Mouse (Mus musculus) embryonic facial prominence, embryonic 11.5 days (tissue): ENCODE results near the gene S1pr3. TPM values are rescaled to one million over a fixed set of nuclear protein-coding genes. Genes with fewer than 3 reads are reported as not detected.
A peak's percentile ranks its signal among the peaks of the same experiment; 100 is the strongest.

Experiments
- ATAC-seq: fragments of 200-750 bp; cut with Nextera tagmentation; replicated peaks from 2 replicates; pipeline ENCODE4 v1.8.0; 2017; ENCODE audit warnings: low read depth; ENCODE audit not compliant: insufficient number of reproducible peaks, low FRiP score, low TSS enrichment
- DNase-seq: peaks from one replicate; pipeline ENCODE4 v3.0.0-alpha.2; 2015; ENCODE audit warnings: low spot score
- H3K27ac ChIP-seq: fragments of 300-500 bp; sonication (generic); replicated peaks from 2 replicates; pipeline ENCODE4 v1.5.1; 2014; ENCODE audit warnings: mild to moderate bottlenecking, low read depth, low read length, control low read depth
- H3K27me3 ChIP-seq: fragments of 300-500 bp; sonication (generic); 2 replicates; pipeline ENCODE4 v1.6.1; 2014; ENCODE audit warnings: mild to moderate bottlenecking, low read length, moderate library complexity, mixed read lengths; ENCODE audit not compliant: control insufficient read depth, insufficient read depth
- H3K36me3 ChIP-seq: fragments of 300-500 bp; sonication (generic); replicated peaks from 2 replicates; pipeline ENCODE4 v1.6.1; 2014; ENCODE audit warnings: low read depth, mild to moderate bottlenecking, low read length, moderate library complexity, mixed read lengths; ENCODE audit not compliant: control insufficient read depth, insufficient read depth
- H3K4me1 ChIP-seq: fragments of 300-500 bp; sonication (generic); 2 replicates; pipeline ENCODE4 v1.6.1; 2014; ENCODE audit warnings: low read length, mixed read lengths; ENCODE audit not compliant: control insufficient read depth, insufficient read depth
- H3K4me2 ChIP-seq: fragments of 300-500 bp; sonication (generic); 2 replicates; pipeline ENCODE4 v1.6.1; 2014; ENCODE audit warnings: low read depth, mild to moderate bottlenecking, control low read depth, low read length, moderate library complexity
- H3K4me3 ChIP-seq: fragments of 300-500 bp; sonication (generic); 2 replicates; pipeline ENCODE4 v1.5.1; 2014; ENCODE audit warnings: low read depth, low read length, control low read depth
- H3K9ac ChIP-seq: fragments of 300-500 bp; sonication (generic); replicated peaks from 2 replicates; pipeline ENCODE4 v1.6.1; 2014; ENCODE audit warnings: mild to moderate bottlenecking, control low read depth, low read length
- H3K9me3 ChIP-seq: fragments of 300-500 bp; sonication (generic); replicated peaks from 2 replicates; pipeline ENCODE4 v1.6.1; 2016; ENCODE audit warnings: mild to moderate bottlenecking, low read length, inconsistent platforms, mixed read lengths; ENCODE audit not compliant: control insufficient read depth
- WGBS: fragments of 180-500 bp; shearing (Covaris S2); extraction: QIAGEN DNeasy Blood & Tissue Kit; methylation state at CpG from one replicate; pipeline ENCODE4 v1.1.7; 2014; 5-methylcytosine and 5-hydroxymethylcytosine counted together
- polyA plus RNA-seq: library from polyadenylated mRNA; unstranded; fragments of >200 nt; fragmentation: Nextera tagmentation; extraction: Ambion mirVana; gene quantifications from 2 replicates; pipeline ENCODE4 v1.2.1, GENCODE M21; 2014

Gene S1pr3
- polyA plus RNA-seq: 96.6 and 102 TPM in 2 replicates

- Histone ChIP-seq H3K9me3 (no peaks in the 10 kb centered on the region), H3K36me3 (no peaks in the 10 kb centered on the region), H3K9ac (peak within 1 kb of the TSS; percentile 79), H3K4me3 (peak within 1 kb of the TSS; percentile 65), H3K27me3 (no peaks in the 10 kb centered on the region), H3K4me2 (peak within 1 kb of the TSS; percentile 67), H3K4me1 (peaks cover 14% of the 10 kb centered on the region), H3K27ac (peak within 1 kb of the TSS; percentile 61)
- peak; percentile 85 for ATAC-seq
- DNase-seq: peak; percentile 91
- WGBS: under 1% methylated on average over 33 of the region's 33 CpGs
These were observed at the start of gene S1pr3 for GRCm38 (mm10) chr13:51408519-51409001. TSS of gene S1pr3 (plus strand) at chr13:51408639.

GRCm38 (mm10) chr13:51360441-51360962 lies 47.9 kb upstream of the S1pr3 start:
- H3K9ac ChIP-seq: no peak overlapping the region
- H3K27ac ChIP-seq: no peak overlapping the region
- H3K36me3 ChIP-seq: no peaks in the 10 kb centered on the region
- no peaks in the 10 kb centered on the region for H3K27me3 ChIP-seq
- DNase-seq (no peak), ATAC-seq (no peak)
- H3K4me3 ChIP-seq: no peak overlapping the region
- H3K9me3 ChIP-seq: no peaks in the 10 kb centered on the region
- peaks cover 5% of the 10 kb centered on the region; the same call in 1 of the 2 replicates for H3K4me1 ChIP-seq
- H3K4me2 ChIP-seq: no peak overlapping the region
- 79% methylated on average over 8 of the region's 8 CpGs for WGBS

- no peak for ATAC-seq
- DNase-seq: no peak
- Histone ChIP-seq H3K27ac (no peak overlapping the region), H3K36me3 (no peaks in the 10 kb centered on the region), H3K4me1 (no peaks in the 10 kb centered on the region), H3K27me3 (no peaks in the 10 kb centered on the region), H3K9ac (no peak overlapping the region), H3K4me3 (no peak overlapping the region), H3K4me2 (no peak overlapping the region), H3K9me3 (no peaks in the 10 kb centered on the region)
- 85% methylated on average over 7 of the region's 7 CpGs for WGBS
These were observed 45.0 kb upstream of the S1pr3 start for GRCm38 (mm10) chr13:51363390-51363789.

- ATAC-seq: no peak
- no peaks in the 10 kb centered on the region for H3K36me3 ChIP-seq
- no peaks in the 10 kb centered on the region for H3K9me3 ChIP-seq
- WGBS: 82% methylated on average over 5 of the region's 5 CpGs
- no peaks in the 10 kb centered on the region for H3K4me1 ChIP-seq
- H3K9ac ChIP-seq: no peak overlapping the region
- no peak for DNase-seq
- no peak overlapping the region for H3K4me3 ChIP-seq
- H3K27ac ChIP-seq: no peak overlapping the region
- no peaks in the 10 kb centered on the region for H3K27me3 ChIP-seq
- H3K4me2 ChIP-seq: no peak overlapping the region
These were observed 44.5 kb upstream of the S1pr3 start for GRCm38 (mm10) chr13:51363985-51364384.

GRCm38 (mm10) chr13:51365191-51365590 lies 43.2 kb upstream of the S1pr3 start:
- Histone ChIP-seq H3K4me2 (no peak overlapping the region), H3K36me3 (no peaks in the 10 kb centered on the region), H3K4me1 (no peaks in the 10 kb centered on the region), H3K9me3 (no peaks in the 10 kb centered on the region), H3K9ac (no peak overlapping the region), H3K4me3 (no peak overlapping the region), H3K27ac (no peak overlapping the region), H3K27me3 (no peaks in the 10 kb centered on the region)
- DNase-seq (no peak), ATAC-seq (no peak)
- WGBS: 89% methylated on average over 6 of the region's 6 CpGs

GRCm38 (mm10) chr13:51368346-51368745 lies 40.1 kb upstream of the S1pr3 start:
- H3K4me2 ChIP-seq: no peak overlapping the region
- no peak overlapping the region for H3K9ac ChIP-seq
- no peak overlapping the region for H3K4me3 ChIP-seq
- no peaks in the 10 kb centered on the region for H3K27me3 ChIP-seq
- WGBS: 80% methylated on average over 2 of the region's 2 CpGs
- H3K27ac ChIP-seq: no peak overlapping the region
- no peak for ATAC-seq
- H3K36me3 ChIP-seq: no peaks in the 10 kb centered on the region
- H3K9me3 ChIP-seq: no peaks in the 10 kb centered on the region
- no peak for DNase-seq
- no peaks in the 10 kb centered on the region for H3K4me1 ChIP-seq

- Histone ChIP-seq H3K36me3 (no peaks in the 10 kb centered on the region), H3K9ac (no peak overlapping the region), H3K9me3 (no peaks in the 10 kb centered on the region), H3K27me3 (no peaks in the 10 kb centered on the region), H3K4me2 (no peak overlapping the region), H3K4me1 (no peaks in the 10 kb centered on the region), H3K27ac (no peak overlapping the region), H3K4me3 (no peak overlapping the region)
- ATAC-seq: no peak
- DNase-seq: no peak
- 87% methylated on average over 3 of the region's 3 CpGs for WGBS
These were observed 39.1 kb upstream of the S1pr3 start for GRCm38 (mm10) chr13:51369354-51369753.

GRCm38 (mm10) chr13:51373086-51373485 lies 35.4 kb upstream of the S1pr3 start:
- DNase-seq: no peak

More at GRCm38 (mm10) chr13:51373086-51373485, 35.4 kb upstream of the S1pr3 start:
- Histone ChIP-seq H3K9ac (no peak overlapping the region), H3K4me1 (no peaks in the 10 kb centered on the region; the same call in 1 of the 2 replicates), H3K27me3 (no peaks in the 10 kb centered on the region), H3K36me3 (no peaks in the 10 kb centered on the region), H3K4me3 (no peak overlapping the region), H3K9me3 (no peaks in the 10 kb centered on the region), H3K27ac (no peak overlapping the region), H3K4me2 (no peak overlapping the region)
- peak; percentile 52; the same call in 1 of the 2 replicates for ATAC-seq
